Mouse (Mus musculus) brain, embryonic 14.5 days (tissue): Measurements from ENCODE around the gene Fam160a2.

Experiments used
- CTCF ChIP-seq: fragments of 200-500 bp; IDR thresholded peaks from 2 replicates; pipeline ENCODE4 v1.5.1; 2012; ENCODE audit warnings: inconsistent platforms, mild to moderate bottlenecking, moderate library complexity, borderline replicate concordance; ENCODE audit not compliant: insufficient read depth, insufficient read length; ENCODE audit errors: extremely low read depth
- POLR2A ChIP-seq: fragments of 200-500 bp; IDR thresholded peaks from 2 replicates; pipeline ENCODE4 v1.6.1; 2012; ENCODE audit warnings: mild to moderate bottlenecking, inconsistent platforms, borderline replicate concordance; ENCODE audit not compliant: poor library complexity, insufficient read depth, insufficient read length, severe bottlenecking; ENCODE audit errors: extremely low read depth

- TF ChIP-seq POLR2A: no peak
- TF ChIP-seq CTCF: no peak
These were observed 3.7 kb downstream of the Fam160a2 start for GRCm38 (mm10) chr7:105396126-105396525.
